Mouse (Mus musculus) ES-E14 (cell line): ENCODE measurements at regions not wholly inside any gene's neighbourhood (a gene's known extent, or its start where the extent isn't known, plus 50 kb on each side); places are given as distances from the start of the nearest gene placed in this dataset.

Experiments used
- DNase-seq: peaks from one replicate; pipeline ENCODE4 v3.0.0-alpha.2; 2013; ENCODE audit warnings: low read depth, low spot score
- H3K27ac ChIP-seq: 2 replicates; pipeline ENCODE4 v1.5.1; 2012; ENCODE audit warnings: low read depth, mild to moderate bottlenecking, low read length, moderate library complexity, mixed read lengths; ENCODE audit not compliant: poor library complexity, insufficient read depth, severe bottlenecking
- H3K36me3 ChIP-seq: 2 replicates; pipeline ENCODE4 v1.6.1; 2012; ENCODE audit warnings: mild to moderate bottlenecking, low read length, moderate library complexity, mixed read lengths; ENCODE audit not compliant: control insufficient read depth, poor library complexity, insufficient read depth, severe bottlenecking
- H3K4me1 ChIP-seq, 2 experiments: fragments of 150-350 bp in 1 of 2; sonication (generic) in 1 of 2; 2 replicates each; pipeline ENCODE4 v1.6.1; 2012; ENCODE audit warnings: low read length in 2 of 2, mild to moderate bottlenecking in 1 of 2, mixed read lengths in 1 of 2; ENCODE audit not compliant: control insufficient read depth in 2 of 2, insufficient read depth in 2 of 2, poor library complexity in 1 of 2
- H3K4me3 ChIP-seq, 2 experiments: fragments of 150-350 bp in 1 of 2; sonication (generic) in 1 of 2; 2 replicates each; pipeline ENCODE4 v1.5.1; 2012; ENCODE audit warnings: low read length in 2 of 2, low read depth in 1 of 2, mild to moderate bottlenecking in 1 of 2, mixed read lengths in 1 of 2; ENCODE audit not compliant: insufficient read depth in 1 of 2, poor library complexity in 1 of 2, severe bottlenecking in 1 of 2
- H3K9ac ChIP-seq: 2 replicates; pipeline ENCODE4 v1.6.1; 2012; ENCODE audit warnings: low read depth, mild to moderate bottlenecking, low read length, mixed read lengths; ENCODE audit not compliant: poor library complexity, insufficient read depth, severe bottlenecking
- H3K9me3 ChIP-seq: fragments of 150-350 bp; sonication (generic); 2 replicates; pipeline ENCODE4 v1.6.1; 2012; ENCODE audit warnings: low read depth, mild to moderate bottlenecking, low read length; ENCODE audit not compliant: control insufficient read depth, insufficient read depth
- CHD2 ChIP-seq: IDR thresholded peaks from 2 replicates; pipeline ENCODE4 v1.6.1; 2014; ENCODE audit warnings: mild to moderate bottlenecking, low read depth, low read length, inconsistent platforms
- HCFC1 ChIP-seq: IDR thresholded peaks from 2 replicates; pipeline ENCODE4 v1.6.1; 2012; ENCODE audit warnings: low read length, inconsistent platforms, borderline replicate concordance; ENCODE audit not compliant: insufficient read depth
- MAFK ChIP-seq: IDR thresholded peaks from 2 replicates; pipeline ENCODE4 v1.6.1; 2014; ENCODE audit warnings: mild to moderate bottlenecking, low read depth, low read length, inconsistent platforms; ENCODE audit not compliant: insufficient read depth
- ZC3H11A ChIP-seq: IDR thresholded peaks from 2 replicates; pipeline ENCODE4 v1.6.1; 2012; ENCODE audit warnings: low read depth, mild to moderate bottlenecking, inconsistent platforms, low read length, borderline replicate concordance
- ZNF384 ChIP-seq: IDR thresholded peaks from 2 replicates; pipeline ENCODE4 v1.6.1; 2012; ENCODE audit warnings: low read depth, low read length, inconsistent platforms
- in situ Hi-C, 2 experiments: fragments of 600-800 bp; cut with MboI; formaldehyde crosslinking; loops; one replicate each; pipeline ENCODE4 v1.15.1; 2025; ENCODE audit warnings: low sequenced_read_pairs in 2 of 2, inconsistent platforms in 1 of 2; ENCODE audit not compliant: unreplicated experiment in 2 of 2

GRCm38 (mm10) chr2:61922496-61922895 lies 119.8 kb downstream of the Tbr1 start:
- Histone ChIP-seq H3K4me1 (no peaks in the 10 kb centered on the region), H3K4me3 (no peak overlapping the region), H3K9ac (no peak overlapping the region), H3K27ac (no peak overlapping the region), H3K36me3 (no peaks in the 10 kb centered on the region), H3K9me3 (no peaks in the 10 kb centered on the region)
- in situ Hi-C loops, result no loop called here
- DNase-seq, result no peak
- TF ChIP-seq ZNF384 (no peak), ZC3H11A (no peak), CHD2 (no peak), MAFK (no peak), HCFC1 (no peak)

DNA sequence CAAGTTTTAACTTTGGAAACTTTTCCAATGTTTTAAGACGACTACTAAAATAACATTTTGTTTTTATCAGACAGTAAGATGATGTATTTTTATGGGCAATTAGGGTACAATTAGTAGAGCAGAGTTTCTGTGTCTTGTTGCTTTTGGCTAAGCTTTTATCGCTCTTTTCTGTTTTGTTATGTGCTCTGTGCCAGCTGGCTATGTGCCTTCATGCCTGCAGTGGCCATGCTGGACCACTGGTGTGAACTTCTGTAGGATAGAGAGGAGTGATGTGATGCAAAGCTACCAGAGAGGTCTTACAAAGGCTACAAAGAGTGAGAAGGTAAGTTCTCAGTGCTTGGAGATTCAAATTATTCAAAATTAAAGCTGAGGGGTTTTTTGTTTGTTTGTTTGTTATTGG lies 108.0 kb upstream of the Slc4a10 start:
- Histone ChIP-seq H3K9ac (no peak overlapping the region), H3K27ac (no peak overlapping the region), H3K4me3 (no peak overlapping the region), H3K9me3 (no peaks in the 10 kb centered on the region), H3K36me3 (no peaks in the 10 kb centered on the region), H3K4me1 (no peaks in the 10 kb centered on the region)
- no peak for DNase-seq
- in situ Hi-C loops, result no loop called here
- TF ChIP-seq HCFC1 (no peak), MAFK (no peak), CHD2 (no peak), ZNF384 (no peak), ZC3H11A (no peak)

GRCm38 (mm10) chr2:61965916-61966315 lies 80.3 kb upstream of the Slc4a10 start:
- no peak for TF ChIP-seq CHD2
- no peak for TF ChIP-seq ZC3H11A
- no peak for TF ChIP-seq ZNF384
- no peak for TF ChIP-seq HCFC1
- no peak for TF ChIP-seq MAFK
- in situ Hi-C loops, result loop anchor here in 1 of 2 experiments (25.0 kb wide), 1 partner anchor 304 kb away; no protein-coding TSS in a partner anchor
- Histone ChIP-seq H3K36me3 (no peaks in the 10 kb centered on the region), H3K9ac (no peak overlapping the region), H3K4me1 (no peaks in the 10 kb centered on the region), H3K9me3 (no peaks in the 10 kb centered on the region), H3K27ac (no peak overlapping the region), H3K4me3 (no peak overlapping the region)
- no peak for DNase-seq

GRCm38 (mm10) chr2:61967724-61968123 lies 78.5 kb upstream of the Slc4a10 start:
- TF ChIP-seq HCFC1, result no peak
- TF ChIP-seq ZNF384, result no peak
- no peak for TF ChIP-seq ZC3H11A
- H3K9ac ChIP-seq, result no peak overlapping the region
- H3K9me3 ChIP-seq, result no peaks in the 10 kb centered on the region
- no peaks in the 10 kb centered on the region for H3K36me3 ChIP-seq
- H3K4me3 ChIP-seq, result no peak overlapping the region
- in situ Hi-C loops, result loop anchor here in 1 of 2 experiments (25.0 kb wide), 1 partner anchor 305 kb away; no protein-coding TSS in a partner anchor
- H3K4me1 ChIP-seq, result no peaks in the 10 kb centered on the region
- no peak overlapping the region for H3K27ac ChIP-seq
- no peak for DNase-seq

DNA sequence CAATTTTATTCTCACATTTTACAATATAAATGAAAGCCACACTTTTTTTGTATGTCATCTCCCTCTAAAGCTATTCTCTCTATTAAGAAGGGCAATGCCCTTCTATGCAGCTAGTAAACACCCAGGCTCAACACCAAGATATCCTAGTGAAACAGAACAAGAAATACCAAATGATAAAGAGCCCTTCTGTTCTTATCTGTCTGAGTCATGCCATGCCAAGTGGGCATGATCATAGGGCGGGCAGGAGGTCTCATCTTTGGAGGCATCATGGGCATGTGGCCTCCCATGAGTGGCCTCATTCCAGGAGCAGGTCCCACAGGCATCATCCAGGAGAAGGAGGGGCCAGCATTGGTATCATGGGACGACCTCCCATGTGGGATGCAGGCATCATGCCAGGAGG lies 76.2 kb upstream of the Slc4a10 start:
- in situ Hi-C loops, result loop anchor here in 1 of 2 experiments (25.0 kb wide), 1 partner anchor 308 kb away; no protein-coding TSS in a partner anchor

More for the DNA sequence above, 76.2 kb upstream of the Slc4a10 start:
- Histone ChIP-seq H3K9ac (no peak overlapping the region), H3K36me3 (no peaks in the 10 kb centered on the region), H3K27ac (no peak overlapping the region), H3K9me3 (no peaks in the 10 kb centered on the region), H3K4me3 (no peak overlapping the region), H3K4me1 (no peaks in the 10 kb centered on the region)
- DNase-seq, result no peak
- TF ChIP-seq HCFC1 (no peak), MAFK (no peak), CHD2 (no peak), ZNF384 (no peak), ZC3H11A (no peak)
